Mouse (Mus musculus): Measurements from ENCODE around the gene Tmem217. TPM values are rescaled to one million over a fixed set of nuclear protein-coding genes. Genes with fewer than 3 reads are reported as not detected.

The Tmem217 gene
- total RNA-seq (2021), result not detected
- long read RNA-seq, result 0 reads

DNA sequence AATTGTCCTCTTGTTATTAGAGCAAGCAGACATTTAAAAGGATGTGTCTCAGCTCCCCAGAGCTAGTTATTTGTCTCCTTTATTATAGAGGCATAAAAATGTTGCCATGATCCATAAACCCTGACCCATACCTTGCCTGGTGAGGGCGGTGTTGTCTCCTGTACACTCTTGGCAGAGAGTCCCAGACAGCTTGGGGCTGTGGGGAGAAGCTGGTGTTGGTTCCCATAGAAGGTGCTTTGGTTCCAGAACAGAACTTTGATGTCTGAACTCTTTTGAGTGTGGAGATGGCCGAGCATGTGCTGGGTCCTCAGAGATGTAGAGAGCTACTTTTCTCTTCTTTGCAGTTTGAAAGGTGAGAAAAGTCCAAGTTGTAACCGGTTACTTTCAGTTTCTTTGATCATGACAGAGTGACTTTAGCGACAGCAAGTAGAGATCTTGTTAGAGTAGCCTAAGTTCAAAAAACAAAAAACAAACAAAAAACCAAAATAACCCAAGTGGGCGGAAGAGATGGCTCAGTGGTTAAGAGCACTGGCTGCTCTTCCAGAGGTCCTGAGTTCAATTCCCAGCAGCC, at the start of gene Tmem217:
TSS of gene Tmem217 (minus strand) at position 224 of the 571 bp plus-strand sequence.
- no peak for DNase-seq (ENCODE audit: low spot score in 2 of 2)

DNA sequence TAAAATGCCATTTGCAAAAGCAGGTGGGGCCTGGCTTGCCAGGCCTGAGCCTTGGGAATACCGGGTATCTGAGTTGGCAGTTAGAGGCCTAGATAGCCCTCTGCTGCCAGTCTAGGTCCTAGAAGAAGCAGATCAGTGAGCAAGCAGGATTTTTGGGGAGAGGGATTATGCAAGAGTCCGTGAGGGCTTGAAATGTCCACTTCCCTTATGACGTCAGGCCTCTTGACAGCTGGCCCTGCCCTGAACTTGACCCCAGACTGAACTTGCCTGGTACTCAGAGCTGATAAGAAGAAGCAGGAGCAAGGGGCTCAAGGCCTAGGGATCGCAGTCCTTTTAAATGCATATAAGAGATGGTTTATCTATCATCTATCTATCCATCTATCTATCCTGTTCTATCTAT, 49.2 kb upstream of the Tmem217 start:
- no peak for DNase-seq (ENCODE audit: low spot score in 2 of 2)

DNA sequence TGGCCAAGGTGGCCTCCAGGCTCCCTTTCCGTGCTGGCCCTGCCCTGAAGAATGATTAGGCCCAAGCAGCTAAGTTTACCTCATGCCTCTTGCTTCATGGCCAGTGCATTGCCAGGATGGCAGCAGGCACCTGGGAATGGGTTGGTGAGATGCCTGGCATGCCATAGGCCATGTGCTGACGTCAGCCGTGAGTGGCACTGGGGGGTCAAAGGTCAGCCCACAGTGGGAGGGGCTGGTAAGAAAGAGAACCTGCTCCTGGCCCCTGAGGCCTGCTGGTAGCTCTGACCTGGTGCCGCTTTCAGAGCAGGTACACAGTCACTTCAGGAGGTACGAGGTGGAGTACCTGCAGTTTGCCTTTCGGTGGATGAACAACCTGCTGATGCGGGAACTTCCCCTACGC, 47.4 kb upstream of the Tmem217 start:
- DNase-seq (ENCODE audit: low spot score in 2 of 2), result no peak

DNA sequence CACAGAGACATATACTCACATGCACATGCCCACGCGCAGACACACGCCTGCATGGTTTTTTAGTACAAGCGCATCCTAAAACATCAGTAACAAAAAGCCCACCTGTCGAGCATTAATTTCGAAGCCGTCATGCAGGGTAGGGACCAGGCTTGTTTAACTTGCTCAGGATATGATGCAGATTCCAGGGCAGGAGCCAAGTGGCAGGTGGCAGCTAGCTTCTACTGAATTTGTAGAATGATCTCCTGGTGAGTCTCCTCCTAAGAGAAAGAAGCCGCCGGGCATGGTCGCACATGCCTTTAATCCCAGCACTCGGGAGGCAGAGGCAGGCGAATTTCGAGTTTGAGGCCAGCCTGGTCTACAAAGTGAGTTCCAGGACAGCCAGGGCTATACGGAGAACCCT, 46.9 kb upstream of the Tmem217 start:
- DNase-seq (ENCODE audit: low spot score in 2 of 2), result no peak

DNA sequence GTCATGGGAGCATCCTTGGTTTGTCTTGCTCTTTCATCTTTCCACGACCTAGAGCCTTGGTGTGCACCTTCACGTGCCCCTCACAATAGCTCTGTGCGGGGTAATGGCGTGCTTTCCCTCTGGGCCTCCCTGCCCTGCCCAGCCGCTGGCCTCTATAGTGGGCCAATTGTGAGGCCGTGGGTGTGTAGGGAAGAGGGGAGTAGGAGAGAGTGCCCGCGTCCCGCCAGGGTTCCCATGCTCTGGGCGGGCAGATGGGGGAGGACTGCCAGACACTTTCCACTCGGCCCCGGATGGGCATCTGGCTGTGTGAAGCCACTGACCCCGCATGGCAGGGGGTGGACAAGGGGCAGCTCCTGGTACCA, 44.6 kb upstream of the Tmem217 start:
- no peak for DNase-seq (ENCODE audit: low spot score in 2 of 2)

DNA sequence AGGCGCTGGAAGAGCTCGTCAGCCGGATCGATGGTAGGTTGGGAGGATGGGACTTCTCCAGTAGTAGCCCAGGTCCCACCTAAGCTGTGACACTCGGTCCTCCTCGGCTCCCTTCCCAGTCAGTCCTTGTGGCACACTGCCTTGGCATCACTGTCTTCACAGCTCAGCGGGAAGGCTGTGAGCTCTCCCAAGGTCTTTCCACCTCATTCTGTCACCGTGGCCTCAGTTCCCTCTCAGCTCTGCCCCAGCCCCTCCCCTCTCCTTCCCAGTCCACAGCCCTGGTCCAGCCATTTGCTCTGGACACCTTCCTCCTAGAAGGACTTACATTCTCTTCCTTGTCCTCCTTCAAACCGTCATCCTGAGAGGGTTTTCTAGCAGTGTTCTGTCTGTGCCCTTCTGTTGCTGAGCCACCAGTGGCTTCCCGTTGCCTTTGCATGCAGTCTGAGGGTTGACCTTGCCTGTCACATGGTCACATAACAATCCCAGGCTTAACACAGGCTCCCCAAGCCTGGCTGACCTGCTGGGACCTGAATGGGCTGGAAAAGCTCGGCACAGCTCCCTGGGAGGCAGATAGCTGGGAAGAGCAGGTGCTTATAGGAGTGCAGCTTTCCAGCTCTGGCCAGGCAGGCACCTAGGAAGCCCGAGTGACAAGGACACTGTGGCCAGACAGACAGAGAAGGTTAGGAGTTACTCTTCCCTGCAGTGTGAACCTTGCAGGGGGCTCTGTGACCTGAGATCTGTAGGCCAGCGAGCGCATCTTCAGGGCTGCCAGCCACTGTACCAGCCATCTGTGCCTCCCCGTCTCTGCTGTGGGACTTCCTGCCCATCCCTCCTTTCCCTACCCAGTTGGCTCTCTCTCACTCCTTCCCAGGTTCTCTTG, 43.9 kb upstream of the Tmem217 start:
- DNase-seq (ENCODE audit: low spot score in 2 of 2), result no peak

DNA sequence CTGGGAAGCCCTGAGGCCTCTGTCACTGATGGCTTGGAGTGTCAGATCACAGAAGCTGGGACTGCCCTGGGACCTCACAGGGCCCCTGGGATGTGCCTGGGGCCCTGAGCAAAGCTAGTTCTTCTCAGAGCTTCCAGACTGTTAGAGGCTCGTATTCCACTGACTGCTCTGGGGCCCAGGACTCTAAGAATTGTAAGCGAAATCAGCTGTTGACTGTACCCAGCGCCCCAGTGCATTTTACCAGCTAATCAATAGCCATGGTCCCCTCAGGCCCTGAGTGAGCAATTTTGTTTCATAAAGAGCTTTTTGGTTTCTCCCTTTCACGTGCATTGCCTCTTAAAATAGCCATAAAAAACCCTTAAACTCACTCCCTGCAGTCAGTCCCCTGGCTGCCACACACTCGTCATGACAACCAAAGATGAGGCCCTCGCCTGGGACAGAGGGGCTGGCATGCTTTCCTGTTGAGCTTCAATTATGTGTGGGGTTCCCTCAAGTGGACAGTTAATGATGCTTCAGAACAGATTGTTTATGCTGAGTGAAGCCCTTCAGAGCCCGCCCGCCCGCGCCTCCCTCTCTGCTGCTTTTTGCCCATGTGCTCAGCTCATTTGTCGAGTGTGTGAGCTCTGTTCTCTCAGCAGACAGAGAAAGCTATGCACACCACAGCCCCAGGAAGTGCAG, 37.2 kb upstream of the Tmem217 start:
- DNase-seq (ENCODE audit: low spot score in 2 of 2), result peak; percentile 31 to 50

DNA sequence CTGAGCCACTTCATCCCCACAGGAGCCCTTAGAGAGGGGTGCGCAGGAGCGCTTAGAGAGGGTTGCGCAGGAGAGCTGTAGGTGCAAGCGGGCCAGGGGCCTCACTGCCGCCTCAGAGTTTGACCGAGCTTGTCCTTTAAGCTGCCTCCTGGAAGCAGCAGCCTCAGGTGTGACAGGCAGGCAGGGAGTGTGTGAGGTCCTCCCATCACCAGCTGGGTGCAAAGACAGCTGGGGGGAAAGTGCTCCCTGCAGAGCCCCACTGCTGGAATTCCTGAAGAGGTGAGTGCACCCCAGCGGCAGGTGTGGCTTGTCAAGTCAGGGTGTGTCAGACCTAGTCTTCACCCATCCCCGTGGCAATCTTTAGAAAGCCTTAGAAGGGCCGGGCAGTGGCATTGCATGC, 34.7 kb upstream of the Tmem217 start:
- no peak for DNase-seq (ENCODE audit: low spot score in 2 of 2)

DNA sequence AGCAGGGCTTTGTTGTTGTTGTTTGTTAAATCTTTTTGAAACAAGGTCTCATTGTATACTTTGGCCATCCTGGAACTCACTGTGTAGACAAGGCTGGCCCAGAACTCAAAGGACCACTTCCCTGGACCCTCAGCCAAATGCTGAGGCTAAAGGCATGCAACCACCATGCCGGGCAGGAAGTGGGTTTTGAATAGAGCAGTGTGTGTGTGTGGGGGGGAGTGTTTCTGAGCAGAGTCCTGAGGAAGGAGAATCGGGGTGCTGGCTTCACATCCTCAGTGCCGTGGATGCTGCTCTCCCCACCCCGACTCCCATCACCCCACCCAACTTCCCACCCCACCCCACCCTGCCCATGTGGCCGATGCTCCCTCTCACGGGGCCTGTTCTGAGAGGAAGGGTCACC, 33.3 kb upstream of the Tmem217 start:
- DNase-seq (ENCODE audit: low spot score in 2 of 2), result no peak

DNA sequence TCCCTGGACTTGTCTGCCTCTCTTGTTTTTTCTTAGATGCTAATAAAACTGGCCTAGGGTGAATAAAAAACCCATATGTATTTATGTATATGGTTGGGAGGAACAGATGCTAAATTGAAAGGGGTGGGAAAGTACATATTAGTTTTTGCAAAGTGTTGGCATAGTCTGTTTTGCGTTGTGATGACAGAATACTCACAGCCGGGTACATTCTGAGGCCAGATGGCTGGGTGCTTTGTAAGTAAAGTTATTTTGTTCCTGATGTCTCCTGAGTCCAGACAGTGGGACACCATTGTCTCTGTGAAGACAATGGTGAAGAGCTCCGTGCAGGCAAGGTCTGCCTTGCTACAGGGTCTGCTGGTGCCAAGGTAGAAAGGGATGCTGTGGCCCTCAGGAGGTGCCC, 32.6 kb upstream of the Tmem217 start:
- DNase-seq (ENCODE audit: low spot score in 2 of 2), result peak in 1 of 2 experiments; percentile 80

DNA sequence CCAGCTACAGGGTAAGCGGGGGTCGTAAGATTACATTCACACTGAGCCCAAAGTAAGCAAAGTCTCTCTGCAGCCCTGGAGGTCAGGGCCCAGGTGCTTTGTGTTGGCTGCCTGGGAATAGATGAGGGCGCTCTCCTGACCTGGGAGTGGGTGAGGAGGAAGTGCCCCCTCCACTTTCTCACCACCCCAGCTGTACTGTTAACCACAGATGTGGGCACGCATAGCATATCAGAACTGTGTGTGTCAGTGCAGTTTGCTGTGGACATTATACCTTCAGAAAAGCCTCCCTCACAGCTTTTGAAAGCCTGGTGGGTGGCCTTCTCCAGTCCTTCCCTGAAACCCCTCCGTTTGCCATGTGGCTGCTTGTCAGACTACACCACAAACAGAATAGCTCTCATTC, 32.1 kb upstream of the Tmem217 start:
- DNase-seq (ENCODE audit: low spot score in 2 of 2), result peak in 1 of 2 experiments; percentile 24

DNA sequence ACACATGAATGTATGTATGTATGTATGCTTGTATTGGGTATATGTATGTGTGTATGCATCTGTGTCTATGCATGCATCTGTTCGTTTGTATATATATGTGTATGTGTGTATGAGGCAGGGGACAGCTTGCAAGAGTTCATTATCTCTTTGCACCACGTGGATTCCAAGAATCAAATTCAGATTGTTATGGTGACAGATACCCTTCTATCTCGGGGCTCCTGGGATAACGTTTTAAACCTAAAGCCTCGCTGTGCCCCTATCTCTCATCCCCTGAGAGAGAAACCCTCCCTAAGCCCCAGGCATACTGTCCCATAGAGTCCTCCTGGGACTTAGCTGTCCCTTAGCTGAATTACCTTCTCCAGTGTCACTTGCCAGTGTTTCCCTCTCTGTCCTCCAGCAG, 31.4 kb upstream of the Tmem217 start:
- no peak for DNase-seq (ENCODE audit: low spot score in 2 of 2)

DNA sequence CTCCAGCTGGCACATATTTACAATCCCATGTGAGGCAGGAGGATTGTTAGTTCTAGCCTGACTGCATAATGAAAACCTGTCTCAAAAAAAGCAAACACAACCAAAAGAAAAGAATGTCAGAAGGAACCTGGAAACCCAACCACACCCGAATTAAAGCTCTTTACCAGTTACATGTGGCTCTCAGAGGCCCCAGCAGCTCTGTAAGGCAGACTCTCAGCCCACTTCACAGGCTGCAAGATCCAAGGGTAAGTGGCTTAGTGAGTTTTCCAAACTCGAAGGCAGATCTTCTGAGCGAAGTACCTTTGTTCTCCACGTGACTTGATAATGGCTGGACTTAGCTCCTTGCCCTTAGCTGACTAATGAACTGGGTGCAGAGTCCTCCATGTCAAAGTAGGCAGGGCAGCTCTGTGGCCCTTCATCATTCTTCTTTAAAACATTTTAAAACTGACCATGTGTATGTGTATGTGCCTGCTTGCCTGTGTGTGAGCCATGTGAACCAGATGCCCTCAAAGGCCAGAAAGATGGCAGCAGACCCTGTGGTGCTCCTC, 27.5 kb upstream of the Tmem217 start:
- DNase-seq (ENCODE audit: low spot score in 2 of 2), result no peak

DNA sequence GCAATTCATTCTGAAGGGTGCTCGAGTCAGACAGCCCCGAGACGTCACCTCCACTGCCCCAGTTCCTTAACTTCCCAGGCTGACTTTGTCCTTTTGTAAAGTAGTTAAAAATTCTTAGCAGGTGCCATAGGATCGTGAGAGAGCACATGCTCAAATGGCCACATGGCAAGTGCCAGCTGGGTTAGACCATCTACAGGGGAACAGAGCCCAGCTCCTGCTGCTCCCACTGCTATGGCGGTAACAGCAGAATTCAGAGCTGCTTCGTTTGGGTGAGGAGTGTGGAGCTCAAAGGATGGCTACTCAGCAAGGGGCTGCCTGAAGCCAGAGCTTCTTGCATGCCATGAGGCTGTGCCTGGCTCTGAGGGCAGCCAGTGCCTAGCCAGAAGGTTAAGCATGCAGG, 17.6 kb upstream of the Tmem217 start:
- DNase-seq (ENCODE audit: low spot score in 2 of 2), result no peak

DNA sequence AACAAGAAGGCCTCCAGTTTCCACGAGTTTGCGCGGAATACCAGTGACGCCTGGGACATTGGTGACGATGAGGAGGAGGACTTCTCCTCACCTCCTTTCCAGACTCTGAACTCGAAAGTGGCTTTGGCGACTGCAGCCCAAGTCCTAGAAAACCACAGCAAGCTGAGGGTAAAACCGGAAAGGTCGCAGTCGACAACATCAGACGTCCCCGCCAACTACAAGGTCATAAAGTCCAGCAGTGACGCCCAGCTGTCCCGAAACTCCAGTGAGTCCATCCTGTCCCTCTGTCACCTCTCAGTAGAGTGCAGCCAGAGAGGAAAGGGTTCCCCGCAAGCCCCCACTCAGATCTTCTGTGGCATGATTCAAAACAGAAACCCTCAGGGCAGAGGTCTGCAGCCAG, 16.2 kb upstream of the Tmem217 start:
- no peak for DNase-seq (ENCODE audit: low spot score in 2 of 2)

DNA sequence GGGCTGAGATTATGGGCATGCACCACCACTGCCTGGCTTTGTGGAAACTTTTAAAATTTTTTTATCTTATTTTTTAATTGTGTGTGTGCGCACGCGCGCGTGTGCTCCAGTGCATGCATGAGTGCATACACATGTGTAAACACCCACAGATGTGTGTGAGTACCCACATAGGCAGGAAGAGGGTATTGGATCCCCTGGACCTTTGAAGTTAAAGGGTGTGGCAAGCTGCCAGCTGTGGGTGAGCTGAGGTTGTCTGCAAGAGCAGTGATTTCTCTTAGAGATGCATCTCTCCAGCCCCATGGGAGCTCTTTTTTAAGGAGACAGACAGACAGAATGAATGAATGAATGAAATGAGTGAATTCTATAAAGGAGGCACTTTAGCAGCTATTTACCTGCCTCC, 13.3 kb upstream of the Tmem217 start:
- no peak for DNase-seq (ENCODE audit: low spot score in 2 of 2)

DNA sequence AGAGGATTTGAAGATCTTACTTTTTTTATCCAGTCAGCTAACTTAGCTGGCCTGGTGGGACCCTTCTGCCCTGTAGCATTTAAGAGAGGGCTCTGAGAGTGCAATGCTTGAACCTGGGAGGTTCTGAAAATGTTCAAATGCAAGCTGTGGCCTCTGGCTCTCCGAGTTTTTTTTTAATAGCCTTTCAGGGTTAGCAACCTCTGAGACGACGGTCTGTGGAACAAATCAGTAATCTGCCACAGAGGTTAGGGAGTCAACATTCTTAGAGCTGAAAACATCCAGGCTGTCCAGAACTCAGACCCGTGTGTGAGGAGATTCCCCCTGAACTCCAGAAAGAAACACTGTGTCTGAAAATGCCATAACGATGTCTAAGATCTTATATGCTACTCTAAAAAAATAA, 6.3 kb upstream of the Tmem217 start:
- DNase-seq (ENCODE audit: low spot score in 2 of 2), result no peak

DNA sequence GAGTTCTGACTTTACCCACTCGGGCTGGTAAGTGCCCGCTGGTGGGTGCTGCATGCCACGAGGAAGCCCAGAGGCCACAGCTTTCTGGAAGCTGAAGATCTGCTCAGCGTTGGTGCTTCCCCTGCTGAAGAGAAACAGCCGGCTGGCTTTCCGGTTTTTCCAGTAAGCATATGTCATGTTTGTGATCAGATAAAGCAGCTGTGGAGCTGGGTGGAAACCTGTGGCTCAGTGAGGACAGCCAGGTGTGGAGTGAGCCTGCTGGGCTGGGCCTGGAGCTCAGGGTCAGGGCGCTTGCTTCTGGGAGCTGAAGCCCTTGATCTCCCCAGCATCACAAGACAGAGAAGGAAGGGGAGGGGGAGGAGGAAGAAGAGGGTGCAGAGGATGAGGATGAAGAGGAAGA, 4.7 kb upstream of the Tmem217 start:
- DNase-seq (ENCODE audit: low spot score in 2 of 2), result no peak

DNA sequence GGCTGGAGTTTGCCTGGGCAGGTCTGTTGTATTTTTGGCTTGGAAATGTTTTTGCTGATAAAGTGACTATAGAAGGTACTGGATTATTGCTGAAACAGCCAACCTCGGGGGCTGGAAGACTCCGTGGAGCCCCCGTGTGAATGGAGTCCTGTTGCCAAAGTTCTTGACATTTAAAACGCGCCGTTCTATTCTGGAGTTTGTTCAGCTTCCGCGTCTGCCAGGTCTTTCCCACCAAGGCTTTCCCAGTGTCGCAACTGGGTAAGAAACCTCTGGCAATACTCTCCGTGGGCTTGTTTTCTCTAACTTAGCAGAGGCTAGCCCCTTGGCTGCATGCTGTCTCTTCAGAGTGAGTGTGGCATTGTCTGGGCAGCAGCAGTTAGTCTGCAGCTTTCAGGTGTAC, 4.3 kb upstream of the Tmem217 start:
- DNase-seq (ENCODE audit: low spot score in 2 of 2), result no peak

DNA sequence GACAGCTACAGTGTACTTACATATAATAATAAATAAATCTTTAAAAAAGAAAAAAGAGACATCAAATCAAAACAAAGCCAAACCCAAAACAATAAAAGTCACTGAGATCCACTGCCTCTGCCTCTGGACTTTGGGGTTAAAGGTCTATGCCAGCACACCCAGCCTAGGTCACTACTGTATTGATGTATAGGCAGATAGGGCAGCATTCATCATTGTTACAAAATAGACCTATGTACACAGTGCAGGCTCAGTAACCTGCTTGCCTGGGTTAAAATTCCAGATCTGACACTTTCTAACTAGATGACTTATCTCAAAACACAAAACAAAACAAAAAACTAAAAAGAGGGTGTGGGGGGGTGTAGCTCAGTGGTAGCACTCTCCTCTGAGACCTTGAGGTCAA, 2.0 kb upstream of the Tmem217 start:
- no peak for DNase-seq (ENCODE audit: low spot score in 2 of 2)

DNA sequence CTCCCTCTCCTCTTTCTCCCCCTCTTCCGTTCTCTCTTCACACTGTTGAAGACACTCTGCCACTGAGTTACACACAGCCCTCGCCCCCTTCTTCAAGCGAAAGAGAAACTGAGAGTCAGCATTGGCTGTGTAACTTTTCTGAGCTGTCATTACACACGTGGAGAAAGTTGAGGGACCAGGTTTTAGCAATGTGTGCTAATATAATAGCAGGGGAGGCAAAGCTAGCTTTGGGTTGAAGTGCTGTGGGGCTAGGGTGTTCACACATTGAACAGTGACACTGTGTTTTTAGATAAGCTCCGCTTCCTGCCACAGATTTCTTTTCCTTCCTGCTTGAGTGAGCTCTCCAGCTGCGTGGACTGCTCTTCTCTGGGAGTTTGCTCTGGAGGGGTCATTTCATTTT, 1.2 kb downstream of the Tmem217 start:
- no peak for DNase-seq (ENCODE audit: low spot score in 2 of 2)
